Comparison of ENCODE assay signal across 19 mouse cellular contexts in genomic region chr10:71380406-71380805, GRCm38 (mm10). TPM values are rescaled to one million over a fixed set of nuclear protein-coding genes. Genes with fewer than 3 reads are reported as not detected.
DNase-seq lines count a peak whose midpoint lies in the region; ATAC-seq lines count a peak whose summit lies in the region.
"Had no signal": no experiment of that assay in that cellular context is flagged by ENCODE, and none has a peak within 500 bp of the region (broad histone marks: within the 10 kb centered on the region; RNA-seq: fewer than 3 reads in every experiment).

No protein-coding gene starts in this region.

- DNase-seq in frontal cortex, postnatal 25 days (ENCODE audit: low spot score in 2 of 2) = no peak
- DNase-seq in left cerebral cortex, postnatal 36 days (ENCODE audit: low spot score in 2 of 2) = peak; percentile 44 to 61
- no peak for DNase-seq in left cerebral cortex, adult 11 months (ENCODE audit: low spot score)
- peak; percentile 59 for DNase-seq in right cerebral cortex, postnatal 25 days
- no peak for DNase-seq in right cerebral cortex, postnatal 14 days
- DNase-seq in cerebellum, postnatal 10 days = no peak
- DNase-seq: adrenal gland, adult 8-10 months; adrenal gland, postnatal 36 days; B cell, adult 2 months; cerebellum, adult 11 months; cerebellum, adult 8-10 months; cerebellum, postnatal 25 days; gastrocnemius, postnatal 14 days; heart, adult 2 months; heart, postnatal 14 days had no signal

- intact Hi-C loops in left cerebral cortex, postnatal 36 days (cut with DNase I) = no loop called here

- ATAC-seq in frontal cortex, adult (ENCODE audit: low TSS enrichment) = peak; percentile 99
- ATAC-seq: CD4-positive, CD25-positive, alpha-beta regulatory T cell, adult 4 months; forebrain, embryonic 16.5 days; hindbrain, postnatal 0 days had no signal

RNA-seq across cellular contexts. Expression of gene Ipmk, which starts 32.8 kb away (rescaled TPM):
- total RNA-seq in left cerebral cortex, postnatal 36 days (2021) = 10 to 100 TPM; 29.7 to 30.3 TPM

RNA-seq across cellular contexts. Expression of gene Cisd1, which starts 35.7 kb away (rescaled TPM):
- total RNA-seq in left cerebral cortex, postnatal 36 days (2021) = 100 to 1,000 TPM; 120 to 139 TPM

Comparison
In these comparisons a context has a peak if more than half of its experiments do, and no peak if none do; other contexts are left out.
1. DNase-seq: peak in left cerebral cortex, postnatal 36 days (2 of 2) and right cerebral cortex, postnatal 25 days (single experiment); none in frontal cortex, postnatal 25 days (0 of 2), left cerebral cortex, adult 11 months (single experiment), right cerebral cortex, postnatal 14 days (single experiment) and cerebellum, postnatal 10 days (0 of 2).